ENCODE assay signal across 16 mouse cellular contexts in genomic region chr9:70237561-70237960, GRCm38 (mm10). TPM values are rescaled to one million over a fixed set of nuclear protein-coding genes. Genes with fewer than 3 reads are reported as not detected.
A peak's percentile ranks its signal among the peaks of the same experiment; 100 is the strongest.
DNase-seq lines count a peak whose midpoint lies in the region; ATAC-seq lines count a peak whose summit lies in the region.
"Had no signal": no experiment of that assay in that cellular context is flagged by ENCODE, and none has a peak within 500 bp of the region (broad histone marks: within the 10 kb centered on the region; RNA-seq: fewer than 3 reads in every experiment).

No protein-coding gene starts in this region.

- peak overlapping the region; percentile 45; the same call in 1 of the 2 replicates for H3K27ac ChIP-seq in kidney, embryonic 15.5 days
- 0 out of 2 replicates have a peak overlapping the region, but pooled peaks have one; percentile 20 for H3K27ac ChIP-seq in intestine, embryonic 15.5 days
- H3K27ac ChIP-seq in hindbrain, embryonic 16.5 days (ENCODE audit: low read depth, low read length), result no peak overlapping the region
- H3K27ac ChIP-seq: hindbrain, embryonic 14.5 days; left cerebral cortex, adult 2 months; liver, embryonic 14.5 days had no signal

- no peaks in the 10 kb centered on the region for H3K36me3 ChIP-seq in kidney, embryonic 15.5 days
- no peaks in the 10 kb centered on the region for H3K36me3 ChIP-seq in intestine, embryonic 15.5 days
- H3K36me3 ChIP-seq in hindbrain, embryonic 16.5 days (ENCODE audit: control insufficient read depth, insufficient read depth, low read length), result no peaks in the 10 kb centered on the region
- H3K36me3 ChIP-seq: heart, embryonic 12.5 days had no signal

- no peak overlapping the region for H3K4me3 ChIP-seq in kidney, embryonic 15.5 days (replicated peaks)
- H3K4me3 ChIP-seq in intestine, embryonic 15.5 days (replicated peaks), result no peak overlapping the region
- H3K4me3 ChIP-seq in hindbrain, embryonic 16.5 days (ENCODE audit: low read length), result no peak overlapping the region
- H3K4me3 ChIP-seq: heart, embryonic 12.5 days; left cerebral cortex, adult 2 months had no signal

- WGBS in kidney, embryonic 15.5 days, result 15% methylated on average over 2 of the region's 2 CpGs
- 10% methylated on average over 2 of the region's 2 CpGs for WGBS in intestine, embryonic 15.5 days
- WGBS in hindbrain, embryonic 16.5 days, result 80% methylated on average over 2 of the region's 2 CpGs

- DNase-seq in kidney, adult 8-10 months, result no peak
- peak; percentile 63 to 68 for DNase-seq in B cell, adult 2 months
- peak; percentile 62 to 68 for DNase-seq in natural killer cell, adult 2 months (ENCODE audit: low spot score in 2 of 2)
- DNase-seq in left cerebral cortex, adult 9 months (ENCODE audit: low spot score in 2 of 2), result no peak
- no peak for DNase-seq in layer of hippocampus, adult 11-12 months (ENCODE audit: low spot score)
- DNase-seq: adrenal gland, adult 2 months; kidney, postnatal 36 days; right cerebral cortex, postnatal 25 days had no signal

- H3K9ac ChIP-seq in kidney, embryonic 15.5 days, result no peak overlapping the region
- no peak overlapping the region for H3K9ac ChIP-seq in intestine, embryonic 15.5 days
- no peak overlapping the region for H3K9ac ChIP-seq in hindbrain, embryonic 16.5 days (ENCODE audit: low read depth, low read length)
- H3K9ac ChIP-seq: heart, embryonic 12.5 days; hindbrain, embryonic 14.5 days; liver, embryonic 14.5 days had no signal

- no peak for ATAC-seq in kidney, embryonic 15.5 days (replicated peaks; ENCODE audit: low FRiP score)
- 0 out of 2 replicates have a peak, but pooled peaks have one; percentile 13 for ATAC-seq in intestine, embryonic 15.5 days
- no peak for ATAC-seq in hindbrain, embryonic 16.5 days
- ATAC-seq: Patski had no signal

- no peak overlapping the region for H3K4me2 ChIP-seq in kidney, embryonic 15.5 days
- 0 out of 2 replicates have a peak overlapping the region, but pooled peaks have one; percentile 22 for H3K4me2 ChIP-seq in intestine, embryonic 15.5 days (replicated peaks)
- H3K4me2 ChIP-seq in hindbrain, embryonic 16.5 days (ENCODE audit: low read length), result no peak overlapping the region
- H3K4me2 ChIP-seq: heart, embryonic 12.5 days; hindbrain, embryonic 14.5 days had no signal

- H3K4me1 ChIP-seq in kidney, embryonic 15.5 days, result peaks cover 32% of the 10 kb centered on the region
- peaks cover 36% of the 10 kb centered on the region for H3K4me1 ChIP-seq in intestine, embryonic 15.5 days (replicated peaks)
- no peaks in the 10 kb centered on the region for H3K4me1 ChIP-seq in hindbrain, embryonic 16.5 days (ENCODE audit: control insufficient read depth, insufficient read depth, low read depth, low read length)

- no peaks in the 10 kb centered on the region for H3K27me3 ChIP-seq in kidney, embryonic 15.5 days
- no peaks in the 10 kb centered on the region for H3K27me3 ChIP-seq in intestine, embryonic 15.5 days (replicated peaks)
- H3K27me3 ChIP-seq in hindbrain, embryonic 16.5 days (replicated peaks; ENCODE audit: control insufficient read depth, insufficient read depth, low read length), result no peaks in the 10 kb centered on the region
- H3K27me3 ChIP-seq: heart, embryonic 12.5 days; Patski had no signal

- H3K9me3 ChIP-seq in kidney, embryonic 15.5 days (replicated peaks), result no peaks in the 10 kb centered on the region
- H3K9me3 ChIP-seq in intestine, embryonic 15.5 days, result no peaks in the 10 kb centered on the region
- H3K9me3 ChIP-seq in hindbrain, embryonic 16.5 days (ENCODE audit: control insufficient read depth, low read length), result no peaks in the 10 kb centered on the region
- H3K9me3 ChIP-seq: heart, embryonic 12.5 days had no signal

RNA-seq across cellular contexts. Expression of gene Myo1e, which starts 30.4 kb away (rescaled TPM):
- polyA plus RNA-seq in kidney, embryonic 15.5 days (2015; fragmentation: Nextera tagmentation; extraction: Ambion mirVana), result 22.3 and 22.6 TPM in 2 replicates
- 18.4 and 19.4 TPM in 2 replicates for polyA plus RNA-seq in intestine, embryonic 15.5 days (2015; fragmentation: Nextera tagmentation; extraction: Ambion mirVana)
- polyA plus RNA-seq in hindbrain, embryonic 16.5 days (2015; fragmentation: Nextera tagmentation; extraction: Ambion mirVana), result 7.5 and 10.9 TPM in 2 replicates

Comparison
In these comparisons a context has a peak if more than half of its experiments do, and no peak if none do; other contexts are left out.
1. DNase-seq: peak in B cell, adult 2 months (2 of 2) and natural killer cell, adult 2 months (2 of 2); none in kidney, adult 8-10 months (0 of 2), left cerebral cortex, adult 9 months (0 of 2) and layer of hippocampus, adult 11-12 months (single experiment).